Mouse (Mus musculus): ENCODE measurements around the gene Igsf21. TPM values are rescaled to one million over a fixed set of nuclear protein-coding genes. Genes with fewer than 3 reads are reported as not detected.

Gene Igsf21
- polyA plus RNA-seq, 1 experiment = not detected

GRCm38 (mm10) chr4:140131625-140132321, 114.8 kb downstream of the Igsf21 start:
- Histone ChIP-seq H3ac (ENCODE audit: control insufficient read depth, insufficient read length) (no peak overlapping the region), H3K36me3 (ENCODE audit: control insufficient read depth, insufficient read depth) (no peaks in the 10 kb centered on the region), H3K27me3 (ENCODE audit: control insufficient read depth, insufficient read depth, insufficient read length) (no peaks in the 10 kb centered on the region), H3K79me2 (ENCODE audit: control insufficient read depth, insufficient read depth) (no peaks in the 10 kb centered on the region), H3K4me3 (no peak overlapping the region), H3K4me2 (ENCODE audit: low read depth) (no peak overlapping the region)
- TF ChIP-seq REST (IDR thresholded peaks at IDR 0.05; ENCODE audit: insufficient read depth, insufficient read length) (no peak), MYOG (IDR thresholded peaks at IDR 0.05; ENCODE audit: control insufficient read depth in 1 of 3, insufficient read depth in 1 of 3, insufficient read length in 2 of 3, low read depth in 2 of 3) (no peak), SRF (IDR thresholded peaks at IDR 0.05; ENCODE audit: control insufficient read depth, insufficient read length, low read depth) (no peak), USF1 (IDR thresholded peaks at IDR 0.05; ENCODE audit: low read depth) (no peak), CEBPB (IDR thresholded peaks at IDR 0.05; ENCODE audit: insufficient read depth, poor library complexity, severe bottlenecking) (no peak), POLR2A (IDR thresholded peaks at IDR 0.05; ENCODE audit: insufficient read length, low read depth) (no peak)

DNA sequence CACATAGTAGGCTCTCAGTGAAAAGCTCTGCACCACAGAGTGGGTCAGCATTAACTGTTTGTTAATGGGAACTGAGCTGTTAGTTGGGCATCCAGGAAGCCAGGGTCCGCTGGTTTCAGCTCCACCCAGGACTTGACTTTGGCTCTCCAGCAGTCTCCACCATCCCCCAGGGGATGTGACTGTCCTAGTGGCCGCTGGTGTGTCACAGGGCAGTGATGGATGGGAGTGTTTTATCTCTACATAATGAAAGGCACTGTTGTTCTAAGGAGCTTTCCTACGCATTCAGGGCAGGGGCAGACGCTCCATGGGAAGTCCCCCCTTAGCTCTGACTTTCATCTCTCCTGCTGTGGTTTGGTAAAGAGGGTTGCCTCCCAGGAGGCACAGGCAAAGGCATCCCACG, 115.4 kb downstream of the Igsf21 start:
- no peaks in the 10 kb centered on the region for H3K27me3 ChIP-seq (ENCODE audit: control insufficient read depth, insufficient read depth, insufficient read length)
- no peak overlapping the region for H3K4me3 ChIP-seq
- H3K4me2 ChIP-seq (ENCODE audit: low read depth) = no peak overlapping the region
- H3K79me2 ChIP-seq (ENCODE audit: control insufficient read depth, insufficient read depth) = no peaks in the 10 kb centered on the region
- no peak overlapping the region for H3ac ChIP-seq (ENCODE audit: control insufficient read depth, insufficient read length)
- no peaks in the 10 kb centered on the region for H3K36me3 ChIP-seq (ENCODE audit: control insufficient read depth, insufficient read depth)
- no peak for TF ChIP-seq USF1 (IDR thresholded peaks at IDR 0.05; ENCODE audit: low read depth)
- TF ChIP-seq REST (IDR thresholded peaks at IDR 0.05; ENCODE audit: insufficient read depth, insufficient read length) = no peak
- no peak for TF ChIP-seq POLR2AphosphoS2 (IDR thresholded peaks at IDR 0.05; ENCODE audit: insufficient read length, low read depth)
- TF ChIP-seq TCF12 (IDR thresholded peaks at IDR 0.05; ENCODE audit: insufficient read depth, poor library complexity, severe bottlenecking) = no peak
- TF ChIP-seq POLR2A (IDR thresholded peaks at IDR 0.05; ENCODE audit: insufficient read length, low read depth) = no peak
- TF ChIP-seq MYOD1 (IDR thresholded peaks at IDR 0.05; ENCODE audit: control insufficient read depth in 1 of 3, insufficient read length in 2 of 3, low read depth in 2 of 3) = no peak
- TF ChIP-seq TCF3 (IDR thresholded peaks at IDR 0.05; ENCODE audit: insufficient read length, low read depth) = no peak
- TF ChIP-seq E2F4 (IDR thresholded peaks at IDR 0.05; ENCODE audit: insufficient read depth) = no peak

DNA sequence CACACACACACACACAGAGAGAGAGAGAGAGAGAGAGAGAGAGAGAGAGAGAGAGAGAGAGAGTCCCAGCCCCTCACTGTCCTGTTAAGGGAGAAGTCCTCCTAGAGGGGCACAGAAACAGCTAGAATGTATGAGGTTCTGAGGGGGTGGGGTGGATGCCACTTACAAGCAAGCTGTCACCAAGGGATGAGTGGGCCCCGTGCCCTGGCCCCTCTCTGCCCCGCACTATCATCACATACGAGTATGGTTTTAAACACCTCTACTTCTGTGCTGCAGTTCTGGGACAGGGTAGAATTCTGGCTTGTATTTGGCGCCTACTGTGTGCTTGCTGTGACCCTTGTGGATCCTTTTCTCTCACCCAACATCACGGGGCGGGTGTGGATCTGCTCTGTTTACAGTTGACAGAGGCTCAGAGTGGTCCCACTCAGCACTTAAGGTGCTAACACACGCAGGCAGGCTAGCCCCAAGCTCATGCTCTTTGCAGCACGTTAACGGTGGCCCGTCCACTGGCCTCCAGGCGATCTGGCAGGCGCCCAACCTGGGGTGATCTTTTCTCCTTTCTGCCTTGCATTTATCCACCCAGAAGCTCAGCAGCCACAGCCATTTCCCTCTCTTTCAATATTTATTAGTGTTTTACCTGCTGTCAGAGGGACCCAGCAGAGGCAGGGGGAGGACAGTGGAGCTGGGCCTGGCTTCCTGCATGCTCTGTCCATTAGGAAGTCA, 116.9 kb downstream of the Igsf21 start:
- H3K4me2 ChIP-seq (ENCODE audit: low read depth) = no peak overlapping the region
- H3K36me3 ChIP-seq (ENCODE audit: control insufficient read depth, insufficient read depth) = no peaks in the 10 kb centered on the region
- H3K4me3 ChIP-seq = no peak overlapping the region
- H3K27me3 ChIP-seq (ENCODE audit: control insufficient read depth, insufficient read depth, insufficient read length) = no peaks in the 10 kb centered on the region
- no peaks in the 10 kb centered on the region for H3K79me2 ChIP-seq (ENCODE audit: control insufficient read depth, insufficient read depth)
- TF ChIP-seq TCF12 (IDR thresholded peaks at IDR 0.05; ENCODE audit: insufficient read depth, poor library complexity, severe bottlenecking) = no peak
- no peak for TF ChIP-seq POLR2AphosphoS2 (IDR thresholded peaks at IDR 0.05; ENCODE audit: insufficient read length, low read depth)
- H3ac ChIP-seq (ENCODE audit: control insufficient read depth, insufficient read length) = no peak overlapping the region

GRCm38 (mm10) chr4:140128116-140128515, 118.5 kb downstream of the Igsf21 start:
- no peaks in the 10 kb centered on the region for H3K36me3 ChIP-seq (ENCODE audit: control insufficient read depth, insufficient read depth)
- H3ac ChIP-seq (ENCODE audit: control insufficient read depth, insufficient read length) = no peak overlapping the region
- TF ChIP-seq SRF (IDR thresholded peaks at IDR 0.05; ENCODE audit: control insufficient read depth, insufficient read length, low read depth) (no peak), POLR2AphosphoS2 (IDR thresholded peaks at IDR 0.05; ENCODE audit: insufficient read length, low read depth) (no peak), CEBPB (IDR thresholded peaks at IDR 0.05; ENCODE audit: insufficient read depth, poor library complexity, severe bottlenecking) (no peak), MAX (IDR thresholded peaks at IDR 0.05; ENCODE audit: low read depth) (no peak), TCF3 (IDR thresholded peaks at IDR 0.05; ENCODE audit: insufficient read length, low read depth) (no peak), TCF12 (IDR thresholded peaks at IDR 0.05; ENCODE audit: insufficient read depth, poor library complexity, severe bottlenecking) (no peak), E2F4 (IDR thresholded peaks at IDR 0.05; ENCODE audit: insufficient read depth) (no peak), REST (IDR thresholded peaks at IDR 0.05; ENCODE audit: insufficient read depth, insufficient read length) (no peak), POLR2A (IDR thresholded peaks at IDR 0.05; ENCODE audit: insufficient read length, low read depth) (no peak), MYOG (IDR thresholded peaks at IDR 0.05; ENCODE audit: control insufficient read depth in 1 of 3, insufficient read depth in 1 of 3, insufficient read length in 2 of 3, low read depth in 2 of 3) (no peak), MYOD1 (IDR thresholded peaks at IDR 0.05; ENCODE audit: control insufficient read depth in 1 of 3, insufficient read length in 2 of 3, low read depth in 2 of 3) (no peak), USF1 (IDR thresholded peaks at IDR 0.05; ENCODE audit: low read depth) (no peak)
- no peaks in the 10 kb centered on the region for H3K79me2 ChIP-seq (ENCODE audit: control insufficient read depth, insufficient read depth)
- no peak overlapping the region for H3K4me3 ChIP-seq
- H3K4me2 ChIP-seq (ENCODE audit: low read depth) = no peak overlapping the region
- H3K27me3 ChIP-seq (ENCODE audit: control insufficient read depth, insufficient read depth, insufficient read length) = no peaks in the 10 kb centered on the region

- no peaks in the 10 kb centered on the region for H3K36me3 ChIP-seq (ENCODE audit: control insufficient read depth, insufficient read depth)
- no peak for TF ChIP-seq E2F4 (IDR thresholded peaks at IDR 0.05; ENCODE audit: insufficient read depth)
- no peak for TF ChIP-seq USF1 (IDR thresholded peaks at IDR 0.05; ENCODE audit: low read depth)
- TF ChIP-seq POLR2A (IDR thresholded peaks at IDR 0.05; ENCODE audit: insufficient read length, low read depth) = no peak
- TF ChIP-seq MYOG (IDR thresholded peaks at IDR 0.05; ENCODE audit: control insufficient read depth in 1 of 3, insufficient read depth in 1 of 3, insufficient read length in 2 of 3, low read depth in 2 of 3) = no peak
- TF ChIP-seq CEBPB (IDR thresholded peaks at IDR 0.05; ENCODE audit: insufficient read depth, poor library complexity, severe bottlenecking) = no peak
- no peak for TF ChIP-seq SRF (IDR thresholded peaks at IDR 0.05; ENCODE audit: control insufficient read depth, insufficient read length, low read depth)
- TF ChIP-seq TCF3 (IDR thresholded peaks at IDR 0.05; ENCODE audit: insufficient read length, low read depth) = no peak
- TF ChIP-seq MYOD1 (IDR thresholded peaks at IDR 0.05; ENCODE audit: control insufficient read depth in 1 of 3, insufficient read length in 2 of 3, low read depth in 2 of 3) = no peak
- no peak for TF ChIP-seq REST (IDR thresholded peaks at IDR 0.05; ENCODE audit: insufficient read depth, insufficient read length)
- TF ChIP-seq MAX (IDR thresholded peaks at IDR 0.05; ENCODE audit: low read depth) = no peak
- TF ChIP-seq TCF12 (IDR thresholded peaks at IDR 0.05; ENCODE audit: insufficient read depth, poor library complexity, severe bottlenecking) = no peak
- no peak for TF ChIP-seq POLR2AphosphoS2 (IDR thresholded peaks at IDR 0.05; ENCODE audit: insufficient read length, low read depth)
- no peaks in the 10 kb centered on the region for H3K79me2 ChIP-seq (ENCODE audit: control insufficient read depth, insufficient read depth)
- no peak overlapping the region for H3K4me3 ChIP-seq
- H3ac ChIP-seq (ENCODE audit: control insufficient read depth, insufficient read length) = no peak overlapping the region
- no peak overlapping the region for H3K4me2 ChIP-seq (ENCODE audit: low read depth)
- no peaks in the 10 kb centered on the region for H3K27me3 ChIP-seq (ENCODE audit: control insufficient read depth, insufficient read depth, insufficient read length)
These were observed 120.8 kb downstream of the Igsf21 start for GRCm38 (mm10) chr4:140125806-140126205.

Data from myocyte (in vitro differentiated cells).